Mouse (Mus musculus) embryonic facial prominence, embryonic 14.5 days (tissue): ENCODE data around the gene Lhx2. TPM values are rescaled to one million over a fixed set of nuclear protein-coding genes. Genes with fewer than 3 reads are reported as not detected.

Source experiments
- ATAC-seq: fragments of 200-750 bp; cut with Nextera tagmentation; 2 replicates; pipeline ENCODE4 v1.8.0; 2017; ENCODE audit warnings: low read depth, moderate number of reproducible peaks, moderate TSS enrichment
- DNase-seq: peaks from one replicate; pipeline ENCODE4 v3.0.0-alpha.2; 2015; ENCODE audit warnings: low spot score
- H3K27ac ChIP-seq: fragments of 300-500 bp; sonication (generic); replicated peaks from 2 replicates; pipeline ENCODE4 v1.5.1; 2014; ENCODE audit warnings: low read depth, mild to moderate bottlenecking, low read length, moderate library complexity
- H3K27me3 ChIP-seq: fragments of 300-500 bp; sonication (generic); replicated peaks from 2 replicates; pipeline ENCODE4 v1.6.1; 2014; ENCODE audit warnings: low read length; ENCODE audit not compliant: control insufficient read depth, insufficient read depth
- H3K36me3 ChIP-seq: fragments of 300-500 bp; sonication (generic); 2 replicates; pipeline ENCODE4 v1.6.1; 2014; ENCODE audit warnings: low read length, mixed read lengths; ENCODE audit not compliant: control insufficient read depth, insufficient read depth
- H3K4me1 ChIP-seq: fragments of 300-500 bp; sonication (generic); 2 replicates; pipeline ENCODE4 v1.6.1; 2014; ENCODE audit warnings: antibody characterized with exemption, low read length; ENCODE audit not compliant: control insufficient read depth, insufficient read depth
- H3K4me2 ChIP-seq: fragments of 300-500 bp; sonication (generic); 2 replicates; pipeline ENCODE4 v1.6.1; 2014; ENCODE audit warnings: low read depth, mild to moderate bottlenecking, low read length, moderate library complexity, mixed read lengths
- H3K4me3 ChIP-seq: fragments of 300-500 bp; sonication (generic); 2 replicates; pipeline ENCODE4 v1.5.1; 2014; ENCODE audit warnings: low read depth, mild to moderate bottlenecking, low read length
- H3K9ac ChIP-seq: fragments of 300-500 bp; sonication (generic); 2 replicates; pipeline ENCODE4 v1.6.1; 2014; ENCODE audit warnings: low read depth, mild to moderate bottlenecking, low read length, moderate library complexity, mixed read lengths
- H3K9me3 ChIP-seq: fragments of 300-500 bp; sonication (generic); 2 replicates; pipeline ENCODE4 v1.6.1; 2016; ENCODE audit warnings: low read length; ENCODE audit not compliant: control insufficient read depth
- WGBS: fragments of 180-500 bp; shearing (Covaris S2); extraction: QIAGEN DNeasy Blood & Tissue Kit; methylation state at CpG from one replicate; pipeline ENCODE4 v1.1.7; 2014; 5-methylcytosine and 5-hydroxymethylcytosine counted together
- polyA plus RNA-seq: library from polyadenylated mRNA; unstranded; fragments of >200 nt; fragmentation: Nextera tagmentation; extraction: Ambion mirVana; gene quantifications from 2 replicates; pipeline ENCODE4 v1.2.1, GENCODE M21; 2014

Lhx2 gene
- 10.4 and 11.2 TPM in 2 replicates for polyA plus RNA-seq

GRCm38 (mm10) chr2:38338990-38339909 lies at the start of gene Lhx2:
Lhx2 (plus strand) TSS chr2:38339281.
- H3K27ac ChIP-seq: no peak within 1 kb of the TSS; the same call in 1 of the 2 replicates
- H3K9ac ChIP-seq: peak within 1 kb of the TSS; percentile 60
- DNase-seq (no peak), ATAC-seq (peak; percentile 71)
- no peaks in the 10 kb centered on the region for H3K36me3 ChIP-seq
- H3K4me3 ChIP-seq: peak within 1 kb of the TSS; percentile 45
- peaks cover 6% of the 10 kb centered on the region; the same call in 1 of the 2 replicates for H3K4me1 ChIP-seq
- H3K9me3 ChIP-seq: no peaks in the 10 kb centered on the region
- peaks cover 97% of the 10 kb centered on the region for H3K27me3 ChIP-seq
- WGBS: under 1% methylated on average over 24 of the region's 92 CpGs
- peak within 1 kb of the TSS; percentile 86 for H3K4me2 ChIP-seq

DNA sequence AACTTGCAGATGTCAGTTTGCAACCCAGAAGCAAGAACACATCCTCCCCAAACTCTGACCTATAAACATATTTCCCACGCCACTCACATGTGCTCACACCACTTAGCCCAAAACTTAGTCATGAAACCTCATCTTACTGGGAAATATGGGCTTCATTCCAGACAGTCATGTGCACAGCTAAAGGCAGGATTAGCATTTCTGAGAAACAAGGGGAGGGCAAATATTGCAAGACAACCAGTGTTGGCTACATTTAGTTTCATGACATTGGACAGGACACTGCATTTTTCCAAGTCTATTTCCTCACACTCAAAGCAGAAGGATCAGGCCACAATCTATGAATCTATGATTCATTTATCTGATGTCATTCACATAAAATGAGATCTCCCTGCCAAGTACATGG lies 47.6 kb upstream of the Lhx2 start:
- H3K36me3 ChIP-seq: no peaks in the 10 kb centered on the region
- no peak for ATAC-seq
- H3K9me3 ChIP-seq: no peaks in the 10 kb centered on the region
- DNase-seq: no peak
- H3K9ac ChIP-seq: no peak overlapping the region
- no peak overlapping the region for H3K27ac ChIP-seq
- H3K4me1 ChIP-seq: no peaks in the 10 kb centered on the region; the same call in 1 of the 2 replicates
- H3K4me2 ChIP-seq: no peak overlapping the region
- no peak overlapping the region for H3K4me3 ChIP-seq
- H3K27me3 ChIP-seq: no peaks in the 10 kb centered on the region
- 76% methylated on average over 1 of the region's 1 CpGs for WGBS

GRCm38 (mm10) chr2:38295939-38296338 lies 43.1 kb upstream of the Lhx2 start:
- Histone ChIP-seq H3K9ac (no peak overlapping the region), H3K27me3 (no peaks in the 10 kb centered on the region), H3K27ac (no peak overlapping the region), H3K4me1 (no peaks in the 10 kb centered on the region; the same call in 1 of the 2 replicates), H3K9me3 (no peaks in the 10 kb centered on the region), H3K4me3 (no peak overlapping the region), H3K36me3 (no peaks in the 10 kb centered on the region), H3K4me2 (no peak overlapping the region)
- ATAC-seq (no peak), DNase-seq (no peak)
- 80% methylated on average over 4 of the region's 4 CpGs for WGBS

GRCm38 (mm10) chr2:38300941-38301340 lies 38.1 kb upstream of the Lhx2 start:
- Histone ChIP-seq H3K27me3 (no peaks in the 10 kb centered on the region), H3K36me3 (no peaks in the 10 kb centered on the region), H3K4me2 (no peak overlapping the region), H3K4me3 (no peak overlapping the region), H3K27ac (no peak overlapping the region), H3K9ac (no peak overlapping the region), H3K9me3 (no peaks in the 10 kb centered on the region), H3K4me1 (no peaks in the 10 kb centered on the region; the same call in 1 of the 2 replicates)
- whole genome bisulfite sequencing: 76% methylated on average over 2 of the region's 2 CpGs
- ATAC-seq (no peak), DNase-seq (no peak)

- Histone ChIP-seq H3K9ac (no peak overlapping the region), H3K4me1 (no peaks in the 10 kb centered on the region; the same call in 1 of the 2 replicates), H3K27me3 (no peaks in the 10 kb centered on the region; the same call in 1 of the 2 replicates), H3K4me2 (no peak overlapping the region), H3K9me3 (no peaks in the 10 kb centered on the region), H3K4me3 (no peak overlapping the region), H3K27ac (no peak overlapping the region), H3K36me3 (no peaks in the 10 kb centered on the region)
- DNase-seq: no peak
- 78% methylated on average over 1 of the region's 1 CpGs for WGBS
- ATAC-seq: no peak
Measured at GRCm38 (mm10) chr2:38305152-38305551, 33.9 kb upstream of the Lhx2 start.

DNA sequence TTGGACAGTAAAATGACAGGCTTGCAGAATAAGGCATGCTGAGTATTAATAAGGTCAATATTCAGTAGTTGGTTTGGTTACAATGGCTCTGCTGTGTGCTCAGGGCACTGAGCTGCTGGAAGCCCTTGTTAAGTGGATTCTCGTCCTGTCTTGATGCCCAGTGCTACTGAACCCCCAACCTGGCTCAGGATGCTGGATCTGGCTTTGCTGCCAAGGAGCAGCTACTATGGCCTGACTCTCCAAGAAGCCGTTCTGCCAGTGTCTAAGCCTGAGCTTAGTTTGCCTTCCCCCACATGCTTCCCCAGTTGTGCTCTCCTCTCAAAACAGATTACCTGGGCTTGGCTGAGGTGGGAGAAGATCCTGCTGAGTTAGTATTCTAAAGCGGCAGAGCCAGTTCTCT lies 26.2 kb upstream of the Lhx2 start:
- 52% methylated on average over 3 of the region's 3 CpGs for WGBS
- no peak overlapping the region for H3K4me2 ChIP-seq
- no peaks in the 10 kb centered on the region for H3K36me3 ChIP-seq
- H3K4me3 ChIP-seq: no peak overlapping the region
- H3K27me3 ChIP-seq: 0 out of 2 replicates have a peak, but pooled peaks cover 3% of the 10 kb centered on the region
- H3K9ac ChIP-seq: no peak overlapping the region
- DNase-seq: peak; percentile 19
- no peaks in the 10 kb centered on the region for H3K4me1 ChIP-seq
- H3K27ac ChIP-seq: no peak overlapping the region
- no peaks in the 10 kb centered on the region for H3K9me3 ChIP-seq
- ATAC-seq: no peak

DNA sequence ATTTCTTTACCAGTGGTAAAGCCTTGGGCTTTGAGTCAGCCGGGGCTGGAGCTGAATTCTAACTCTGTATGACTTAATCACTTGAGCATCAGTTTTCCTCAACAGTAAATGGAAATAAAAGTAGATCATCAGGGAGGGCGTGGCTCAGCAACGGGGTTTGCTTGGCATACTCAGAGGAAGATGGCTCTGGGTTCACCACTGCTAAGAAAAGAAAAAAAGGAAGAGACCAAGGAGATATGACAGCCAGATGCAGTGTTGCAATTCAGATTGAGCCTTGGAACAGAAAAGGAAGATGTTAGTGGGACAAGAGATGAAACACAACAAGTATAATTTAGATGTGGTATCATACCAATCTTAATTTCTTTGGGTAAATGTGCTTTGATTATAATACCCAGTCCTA lies 25.7 kb upstream of the Lhx2 start:
- Histone ChIP-seq H3K27me3 (0 out of 2 replicates have a peak, but pooled peaks cover 3% of the 10 kb centered on the region), H3K4me3 (no peak overlapping the region), H3K4me1 (no peaks in the 10 kb centered on the region), H3K4me2 (no peak overlapping the region), H3K9me3 (no peaks in the 10 kb centered on the region), H3K27ac (no peak overlapping the region), H3K9ac (no peak overlapping the region), H3K36me3 (no peaks in the 10 kb centered on the region)
- ATAC-seq (no peak), DNase-seq (no peak)
- 43% methylated on average over 3 of the region's 3 CpGs for whole genome bisulfite sequencing

DNA sequence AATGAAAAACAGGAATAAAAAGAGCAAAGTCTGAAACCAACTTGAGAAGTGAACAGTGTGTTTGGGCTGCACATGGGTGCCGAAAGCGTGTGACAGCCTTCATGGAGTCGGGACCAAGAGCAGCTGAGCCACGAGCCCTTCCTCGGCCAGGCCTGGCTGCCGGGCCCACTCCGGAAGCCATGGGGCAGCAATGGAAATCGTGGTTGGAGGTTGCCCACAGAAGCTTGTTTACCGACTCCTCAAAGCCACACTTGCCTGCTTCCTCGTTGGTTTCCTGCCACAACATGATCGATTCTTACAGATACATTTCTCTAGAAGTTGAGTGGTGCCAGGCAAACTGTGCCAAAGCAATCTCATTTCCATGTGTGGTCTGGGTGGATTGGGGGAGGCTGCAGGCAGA lies 20.0 kb upstream of the Lhx2 start:
- Histone ChIP-seq H3K4me3 (no peak overlapping the region), H3K4me2 (no peak overlapping the region), H3K36me3 (no peaks in the 10 kb centered on the region), H3K27ac (no peak overlapping the region), H3K9me3 (no peaks in the 10 kb centered on the region), H3K9ac (no peak overlapping the region), H3K27me3 (no peaks in the 10 kb centered on the region), H3K4me1 (no peaks in the 10 kb centered on the region)
- ATAC-seq (no peak), DNase-seq (no peak)
- 86% methylated on average over 11 of the region's 11 CpGs for WGBS
